ENCODE assay signal across 11 mouse cellular contexts in genomic region chr14:75773431-75773830, GRCm38 (mm10). TPM values are rescaled to one million over a fixed set of nuclear protein-coding genes. Genes with fewer than 3 reads are reported as not detected.
DNase-seq lines count a peak whose midpoint lies in the region; ATAC-seq lines count a peak whose summit lies in the region.
"Had no signal": no experiment of that assay in that cellular context is flagged by ENCODE, and none has a peak within 500 bp of the region (broad histone marks: within the 10 kb centered on the region; RNA-seq: fewer than 3 reads in every experiment).

No protein-coding gene starts in this region.

- no peak overlapping the region for H3K9ac ChIP-seq in kidney, embryonic 15.5 days
- peak overlapping the region; percentile 39; the same call in 1 of the 2 replicates for H3K9ac ChIP-seq in heart, embryonic 11.5 days (ENCODE audit: low read depth, low read length)
- peak overlapping the region; percentile 42 for H3K9ac ChIP-seq in liver, embryonic 12.5 days

- H3K4me1 ChIP-seq in kidney, embryonic 15.5 days: peaks cover 33% of the 10 kb centered on the region
- H3K4me1 ChIP-seq in heart, embryonic 11.5 days (ENCODE audit: control insufficient read depth, insufficient read depth, low read length): peaks cover 17% of the 10 kb centered on the region
- H3K4me1 ChIP-seq in liver, embryonic 12.5 days: peaks cover 52% of the 10 kb centered on the region

- no peak overlapping the region for H3K4me2 ChIP-seq in kidney, embryonic 15.5 days
- H3K4me2 ChIP-seq in heart, embryonic 11.5 days: peak overlapping the region; percentile 38
- H3K4me2 ChIP-seq in liver, embryonic 12.5 days: peak overlapping the region; percentile 53

- H3K27ac ChIP-seq in kidney, embryonic 15.5 days: peak overlapping the region; percentile 61
- H3K27ac ChIP-seq in heart, embryonic 11.5 days (ENCODE audit: low read depth, low read length): peak overlapping the region; percentile 81
- peak overlapping the region; percentile 83 for H3K27ac ChIP-seq in liver, embryonic 12.5 days
- H3K27ac ChIP-seq: gastrocnemius, adult 2 months; macrophage had no signal

- 45% methylated on average over 8 of the region's 8 CpGs for WGBS in kidney, embryonic 15.5 days
- WGBS in heart, embryonic 11.5 days (ENCODE audit: insufficient replicate concordance): 31% methylated on average over 8 of the region's 8 CpGs
- 16% methylated on average over 8 of the region's 8 CpGs for WGBS in liver, embryonic 12.5 days (ENCODE audit: insufficient replicate concordance)

- H3K4me3 ChIP-seq in kidney, embryonic 15.5 days (replicated peaks): no peak overlapping the region
- no peak overlapping the region for H3K4me3 ChIP-seq in heart, embryonic 11.5 days (ENCODE audit: low read depth, low read length)
- H3K4me3 ChIP-seq in liver, embryonic 12.5 days: peak overlapping the region; percentile 22; the same call in 1 of the 2 replicates
- H3K4me3 ChIP-seq: erythroblast, embryonic 14.5 days; gastrocnemius, adult 2 months had no signal

- no peaks in the 10 kb centered on the region for H3K9me3 ChIP-seq in kidney, embryonic 15.5 days (replicated peaks)
- H3K9me3 ChIP-seq in heart, embryonic 11.5 days (replicated peaks; ENCODE audit: control insufficient read depth, low read length): no peaks in the 10 kb centered on the region
- no peaks in the 10 kb centered on the region for H3K9me3 ChIP-seq in liver, embryonic 12.5 days (replicated peaks)

- H3K36me3 ChIP-seq in kidney, embryonic 15.5 days: peaks cover 18% of the 10 kb centered on the region; the same call in 1 of the 2 replicates
- H3K36me3 ChIP-seq in heart, embryonic 11.5 days (ENCODE audit: control insufficient read depth, insufficient read depth, low read length): no peaks in the 10 kb centered on the region
- peaks cover 67% of the 10 kb centered on the region for H3K36me3 ChIP-seq in liver, embryonic 12.5 days

- peak; percentile 54; the same call in 1 of the 2 replicates for ATAC-seq in kidney, embryonic 15.5 days (replicated peaks; ENCODE audit: low FRiP score)
- peak; percentile 63 for ATAC-seq in heart, embryonic 11.5 days (replicated peaks; ENCODE audit: insufficient number of reproducible peaks, low FRiP score, low TSS enrichment)
- peak; percentile 89 for ATAC-seq in liver, embryonic 12.5 days

- no peak for DNase-seq in kidney, adult 11 months
- DNase-seq in adrenal gland, postnatal 25 days: peak; percentile 39
- DNase-seq in urinary bladder, adult 18-20 months (ENCODE audit: low spot score in 2 of 2): no peak
- no peak for DNase-seq in thymus, postnatal 10 days (ENCODE audit: low spot score in 2 of 2)
- DNase-seq in left cerebral cortex, adult 9 months (ENCODE audit: low spot score in 2 of 2): no peak
- DNase-seq: gastrocnemius, adult 2 months had no signal

- no peaks in the 10 kb centered on the region for H3K27me3 ChIP-seq in kidney, embryonic 15.5 days
- H3K27me3 ChIP-seq in heart, embryonic 11.5 days (ENCODE audit: control insufficient read depth, insufficient read depth, low read length): no peaks in the 10 kb centered on the region
- no peaks in the 10 kb centered on the region for H3K27me3 ChIP-seq in liver, embryonic 12.5 days (replicated peaks)

RNA-seq across cellular contexts. Expression of gene Slc25a30, which starts 13.4 kb away (rescaled TPM):
- polyA plus RNA-seq in kidney, embryonic 15.5 days (2015; fragmentation: Nextera tagmentation; extraction: Ambion mirVana): 9.7 and 10.4 TPM in 2 replicates
- 246 and 276 TPM in 2 replicates for total RNA-seq in adrenal gland, postnatal 25 days (2021)
- 5.8 and 7.2 TPM in 2 replicates for polyA plus RNA-seq in heart, embryonic 11.5 days (2014; fragmentation: Nextera tagmentation; extraction: Ambion mirVana)
- polyA plus RNA-seq in liver, embryonic 12.5 days (2016; fragmentation: Nextera tagmentation; extraction: Ambion mirVana): 3.0 and 3.3 TPM in 2 replicates

RNA-seq across cellular contexts. Expression of gene Cog3, which starts 19.1 kb away (rescaled TPM):
- 21.2 and 21.6 TPM in 2 replicates for polyA plus RNA-seq in kidney, embryonic 15.5 days (2015; fragmentation: Nextera tagmentation; extraction: Ambion mirVana)
- 24.9 and 29.8 TPM in 2 replicates for total RNA-seq in adrenal gland, postnatal 25 days (2021)
- 14.7 and 18.0 TPM in 2 replicates for polyA plus RNA-seq in heart, embryonic 11.5 days (2014; fragmentation: Nextera tagmentation; extraction: Ambion mirVana)
- 11.7 and 12.1 TPM in 2 replicates for polyA plus RNA-seq in liver, embryonic 12.5 days (2016; fragmentation: Nextera tagmentation; extraction: Ambion mirVana)
